Mouse (Mus musculus): ENCODE data around the gene Gm20498.

Gm20498 gene

DNA sequence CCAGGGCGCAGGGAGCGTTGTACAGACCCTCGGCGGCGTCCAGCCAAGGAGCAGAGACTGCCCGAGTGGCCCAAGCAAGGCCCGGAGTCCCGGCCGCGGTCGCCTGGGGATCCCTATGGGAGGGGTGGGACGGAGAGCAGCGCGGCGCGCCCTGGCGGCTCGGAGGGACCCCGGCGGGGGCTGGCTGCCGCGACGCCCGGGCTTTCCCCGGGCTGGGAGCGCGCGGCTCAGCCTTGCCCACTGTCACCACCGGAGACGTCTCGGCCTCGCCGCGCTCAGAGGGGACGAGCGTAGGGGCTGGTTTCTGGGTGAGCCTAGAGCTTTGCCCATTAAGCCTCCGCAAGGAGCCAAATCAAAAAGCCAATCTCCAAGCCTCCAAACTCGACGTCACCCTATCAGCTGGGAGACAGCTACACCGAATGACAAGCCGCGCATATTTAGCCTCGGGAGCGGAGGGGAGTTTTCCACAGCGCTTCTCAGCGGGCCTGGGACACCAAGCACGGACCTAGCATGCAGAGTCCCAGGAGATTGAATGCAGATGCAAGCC, 199.8 kb downstream of the Gm20498 start, which contains the start of gene Slc8a3:
Gene Slc8a3, minus strand, starts transcription at position 306 of the 547 bp plus-strand sequence.
- DNase-seq (ENCODE audit: low read depth in 2 of 2, low spot score in 2 of 2): no peak

DNA sequence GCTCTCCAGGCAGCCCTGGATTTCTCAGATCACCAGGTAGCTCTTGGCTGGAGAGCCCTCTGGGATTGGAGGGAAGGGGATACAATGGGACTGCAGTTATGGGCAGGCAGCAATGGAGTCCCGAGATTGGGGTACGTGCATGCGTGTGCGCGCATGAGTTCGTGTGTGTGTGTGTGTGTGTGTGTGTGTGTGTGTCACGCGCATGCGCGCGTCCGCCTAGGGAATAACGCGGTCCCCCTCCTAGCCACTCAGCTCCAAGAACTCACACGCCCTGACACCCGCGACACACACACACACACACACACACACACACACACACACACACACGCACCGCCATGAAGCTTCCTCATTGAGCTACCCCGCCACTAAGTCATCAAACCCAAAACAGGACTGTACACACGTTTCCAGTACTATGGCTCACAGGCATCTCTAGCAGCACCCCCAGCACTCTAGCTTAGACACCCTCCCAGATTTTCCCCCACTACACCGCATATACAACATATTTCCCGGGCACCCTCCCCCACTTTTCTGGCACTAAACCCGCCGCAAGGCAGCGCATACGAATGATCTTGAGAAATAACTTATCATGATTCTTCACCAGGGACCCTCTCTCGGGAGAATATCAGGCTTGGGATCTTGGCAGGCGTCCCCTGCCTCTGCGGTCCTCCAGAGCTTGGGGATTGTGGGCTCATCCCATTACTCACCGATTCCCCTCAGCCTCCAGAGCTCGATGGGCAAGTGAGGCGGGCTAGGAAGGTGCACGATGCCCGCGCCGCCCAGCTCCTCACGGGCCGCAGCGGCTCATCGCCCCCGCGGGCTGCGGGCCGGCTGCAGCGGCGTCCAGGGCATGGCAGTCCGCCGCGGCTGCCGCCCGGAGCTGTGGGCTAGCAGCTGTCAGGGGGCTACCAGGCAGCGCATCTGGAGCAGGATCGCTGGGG, 200.5 kb downstream of the Gm20498 start:
- DNase-seq (ENCODE audit: low read depth in 2 of 2, low spot score in 2 of 2): no peak

DNA sequence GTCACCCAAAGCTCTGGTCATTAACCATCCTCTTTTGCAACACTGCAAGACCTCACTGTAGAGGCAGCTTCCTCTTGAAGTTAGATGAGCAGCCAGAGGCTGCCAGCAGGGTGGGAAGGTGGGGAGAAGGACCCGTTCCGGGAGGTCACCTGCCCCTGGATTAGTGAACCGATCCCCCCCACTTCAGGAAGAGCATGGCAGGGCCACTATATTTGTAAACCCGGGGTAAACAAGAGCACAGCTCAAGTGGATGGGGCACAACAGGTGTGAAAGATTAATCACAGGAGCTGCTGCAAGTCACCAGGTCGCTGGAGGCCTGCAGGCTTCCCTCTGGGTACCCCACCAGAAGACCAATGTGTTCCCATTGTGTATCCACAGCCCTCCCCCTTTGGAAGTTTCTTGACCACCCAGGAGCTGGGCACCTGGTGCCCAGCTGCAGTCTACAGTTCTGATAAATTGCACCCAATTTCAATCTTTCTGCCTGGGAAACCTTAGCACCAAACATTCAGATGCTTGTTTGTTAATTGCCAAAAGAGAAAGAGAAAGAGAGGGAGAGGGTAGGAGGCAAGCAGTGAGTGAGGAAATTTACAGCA, 201.6 kb downstream of the Gm20498 start:
- no peak for DNase-seq (ENCODE audit: low read depth in 2 of 2, low spot score in 2 of 2)

DNA sequence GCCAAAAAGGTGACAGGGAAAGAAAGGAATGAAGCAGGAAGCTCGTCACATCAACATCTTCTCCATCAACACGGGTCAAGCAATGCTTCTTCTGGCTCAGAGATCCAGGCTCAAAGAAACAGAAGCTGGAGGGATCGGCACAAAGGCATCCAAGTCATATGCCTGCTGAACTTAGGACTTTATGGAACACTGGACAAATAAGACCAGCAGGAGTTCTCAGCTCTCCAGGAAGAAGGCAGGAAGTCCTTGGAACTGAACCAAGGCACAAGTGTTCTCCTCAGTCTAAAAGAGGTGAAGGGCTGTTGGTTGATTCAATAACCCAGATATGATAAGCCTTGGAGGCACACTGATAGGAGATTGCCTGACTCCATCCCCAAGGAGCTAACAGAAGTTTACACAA, 207.7 kb downstream of the Gm20498 start:
- no peak for DNase-seq (ENCODE audit: low read depth in 2 of 2, low spot score in 2 of 2)

DNA sequence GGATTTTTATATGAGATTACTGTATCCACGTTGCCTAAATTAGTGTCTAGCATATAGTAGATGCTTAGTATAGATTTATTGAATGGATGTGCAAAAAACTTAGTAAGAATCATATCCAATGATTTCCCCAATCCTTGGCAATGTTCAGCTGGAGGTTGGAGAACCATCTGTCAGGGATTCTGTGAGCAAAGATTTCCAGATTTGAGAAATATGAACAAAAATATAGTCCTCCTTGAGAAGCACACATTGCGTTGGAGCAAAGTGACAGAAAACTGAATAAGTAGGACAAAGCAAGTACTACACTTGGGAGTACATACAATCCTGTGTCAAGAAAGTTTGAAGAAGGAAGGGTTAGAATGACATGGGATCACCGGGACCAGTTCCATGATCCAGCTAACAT, 208.6 kb downstream of the Gm20498 start:
- no peak for DNase-seq (ENCODE audit: low read depth in 2 of 2, low spot score in 2 of 2)

DNA sequence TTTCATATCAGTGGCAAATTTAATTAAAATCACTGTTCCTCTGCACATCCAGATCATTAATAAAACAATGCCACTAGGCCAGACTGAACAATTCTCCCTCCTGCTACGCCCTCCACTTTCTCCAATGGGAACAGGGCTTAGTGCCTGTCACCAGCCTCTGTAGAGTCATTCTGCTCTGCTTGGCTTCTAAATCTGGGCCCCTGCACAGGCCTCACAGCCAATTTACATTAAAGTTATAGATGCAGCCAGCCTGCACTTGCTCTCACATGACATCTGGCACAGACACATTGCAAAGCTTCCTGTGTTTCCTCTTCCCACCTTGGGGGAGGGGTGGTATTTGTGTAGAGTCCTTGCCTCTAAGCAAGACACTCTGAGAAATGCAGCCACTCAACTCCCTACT, 211.7 kb downstream of the Gm20498 start:
- no peak for DNase-seq (ENCODE audit: low read depth in 2 of 2, low spot score in 2 of 2)

DNA sequence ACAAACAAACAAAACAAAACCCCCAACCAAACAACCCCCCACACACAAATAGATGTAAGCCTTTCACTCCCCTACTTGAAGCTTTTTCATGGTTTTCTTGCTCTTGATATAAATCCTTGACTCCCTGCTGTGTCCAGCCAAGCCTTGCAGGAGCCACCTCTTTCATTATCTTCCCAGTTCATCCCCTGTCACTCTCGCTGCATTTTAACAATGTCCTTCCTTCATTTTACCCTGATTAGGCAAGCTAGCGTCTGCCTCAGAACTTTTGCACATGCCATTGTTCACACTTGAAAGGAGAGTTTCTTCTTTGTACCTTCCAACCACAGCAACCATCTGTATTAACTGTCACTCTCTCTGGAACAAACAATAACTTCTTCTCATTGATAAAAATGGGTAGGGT, 214.9 kb downstream of the Gm20498 start:
- no peak for DNase-seq (ENCODE audit: low read depth in 2 of 2, low spot score in 2 of 2)

DNA sequence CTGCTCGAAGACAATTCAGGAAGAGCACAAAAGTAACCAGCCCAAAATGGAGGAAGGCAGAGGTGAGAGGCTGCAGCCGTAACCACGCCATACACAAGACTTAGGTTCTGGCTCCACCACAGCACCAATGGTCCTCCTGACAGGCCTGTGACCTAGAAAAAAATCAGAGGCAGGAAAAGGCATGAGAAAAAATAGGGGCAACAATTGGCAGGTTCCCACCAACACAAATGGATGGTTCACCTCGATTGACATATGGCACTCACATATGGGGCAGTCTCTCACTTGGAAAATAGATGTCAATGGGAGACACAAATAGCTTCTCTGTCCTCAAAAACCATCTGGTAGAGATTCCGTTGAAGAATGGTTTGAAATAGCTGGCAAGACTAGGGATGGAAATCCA, 216.8 kb downstream of the Gm20498 start:
- DNase-seq (ENCODE audit: low read depth in 2 of 2, low spot score in 2 of 2): no peak
